Mouse (Mus musculus): ENCODE data around the gene Zmym2. TPM values are rescaled to one million over a fixed set of nuclear protein-coding genes. Genes with fewer than 3 reads are reported as not detected.
"Not testable (repeated sequence)": the region's sequence is repeated elsewhere in the genome, so short reads cannot be mapped to it uniquely, and the experiment has no call there.

Zmym2 gene
- total RNA-seq (2021), result 10 to 100 TPM; 88.1 to 89.6 TPM
- long read RNA-seq, experiment 1, full-length matches to known transcripts, result 4 of 24 reads
- long read RNA-seq, experiment 1, partial matches to known transcripts, result 2 of 24 reads
- long read RNA-seq, experiment 1, other reads (novel, unspliced or antisense), result 18 of 24 reads
- long read RNA-seq, experiment 2, full-length matches to known transcripts, result 2 of 18 reads
- long read RNA-seq, experiment 2, partial matches to known transcripts, result 4 of 18 reads
- long read RNA-seq, experiment 2, other reads (novel, unspliced or antisense), result 12 of 18 reads

DNA sequence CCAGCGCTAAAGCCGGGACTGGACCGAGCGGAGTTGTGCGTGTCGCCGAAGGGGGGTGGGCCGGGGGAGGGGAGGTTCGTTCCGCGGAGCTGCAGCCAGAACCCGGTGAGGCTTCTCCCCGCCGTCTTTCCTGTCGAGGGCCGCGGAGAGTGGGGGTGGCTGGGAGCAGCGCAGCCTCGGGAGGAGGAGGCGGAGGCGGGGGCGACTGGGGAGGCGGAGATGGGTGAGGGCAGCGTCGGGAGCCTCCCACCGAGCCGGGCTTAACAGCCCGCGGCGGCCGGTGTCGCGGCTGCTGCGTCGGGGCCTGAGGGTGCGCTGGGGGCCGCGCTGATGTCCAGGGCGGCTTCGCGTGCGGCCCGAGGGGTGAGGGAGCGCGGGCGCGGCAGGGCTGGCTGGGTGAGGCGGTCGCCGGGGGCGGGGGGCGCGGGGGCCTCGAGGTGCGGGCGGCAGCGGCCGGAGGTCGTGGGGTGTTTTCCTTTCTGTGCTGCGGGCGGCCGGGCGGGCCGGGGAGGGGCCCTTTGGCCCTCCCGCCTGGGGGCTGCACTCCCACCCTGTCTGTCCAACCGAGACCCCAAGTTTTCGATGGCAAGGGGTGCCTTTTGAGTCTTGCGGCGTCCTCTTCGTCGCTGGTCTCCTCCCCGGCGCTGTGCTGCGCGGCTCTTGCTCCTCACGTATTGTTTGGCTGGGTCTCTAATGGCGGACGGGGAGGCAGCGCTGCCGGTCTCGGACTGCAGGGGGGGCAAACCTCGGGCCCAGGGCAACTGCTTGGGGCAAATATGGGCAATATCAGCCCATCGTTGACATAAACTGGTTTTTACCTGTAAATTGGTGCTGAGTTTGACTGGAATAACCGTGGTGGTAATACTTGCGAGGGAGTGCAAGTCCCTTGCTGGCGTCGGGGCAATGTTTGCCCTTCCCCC is at the start of gene Zmym2:
Gene Zmym2, plus strand, starts transcription at position 60 of the 920 bp plus-strand sequence.
- DNase-seq (ENCODE audit: low spot score in 2 of 2), result peak; percentile 50 to 63

DNA sequence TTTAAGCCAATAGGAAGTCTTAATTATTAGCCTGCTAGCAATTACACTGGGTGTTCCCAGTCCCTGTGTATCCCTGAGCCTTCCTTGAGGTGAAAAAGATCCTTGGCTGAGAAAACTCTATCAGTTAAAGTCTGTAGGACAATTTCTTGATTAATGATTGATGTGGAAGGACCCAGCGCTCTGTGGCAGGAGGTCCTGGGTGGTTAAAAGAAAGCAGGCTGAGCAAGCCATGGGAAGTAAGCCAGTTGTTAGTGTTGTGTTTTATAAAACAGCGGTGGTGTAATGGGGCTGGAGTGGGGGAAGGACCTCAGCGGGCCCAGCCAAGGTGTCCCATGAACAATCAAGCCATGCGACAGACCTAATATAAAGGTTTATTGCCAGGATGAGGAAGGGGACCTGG is 42.4 kb upstream of the Zmym2 start:
- no peak for DNase-seq (ENCODE audit: low spot score in 2 of 2)

DNA sequence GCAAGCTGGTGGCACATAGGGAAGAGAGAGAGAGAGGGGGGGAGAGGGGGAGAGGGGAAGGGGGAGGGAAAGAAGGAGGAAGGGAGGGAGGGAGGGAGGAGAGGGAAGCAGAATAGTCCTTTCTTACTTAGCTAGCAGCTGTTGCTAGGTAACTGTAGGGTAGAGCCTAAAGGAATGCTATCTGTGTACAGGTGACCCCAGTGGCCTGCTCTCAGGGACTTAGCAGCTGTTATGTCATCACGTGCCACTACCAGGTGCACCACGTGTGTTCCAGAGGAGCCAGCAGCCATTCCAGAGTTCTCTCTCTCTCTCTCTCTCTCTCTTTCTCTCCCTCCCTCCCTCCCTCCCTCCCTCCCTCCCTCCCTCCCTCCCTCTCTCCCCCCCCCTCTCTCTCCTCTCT is 41.9 kb upstream of the Zmym2 start:
- no peak for DNase-seq (ENCODE audit: low spot score in 2 of 2)

DNA sequence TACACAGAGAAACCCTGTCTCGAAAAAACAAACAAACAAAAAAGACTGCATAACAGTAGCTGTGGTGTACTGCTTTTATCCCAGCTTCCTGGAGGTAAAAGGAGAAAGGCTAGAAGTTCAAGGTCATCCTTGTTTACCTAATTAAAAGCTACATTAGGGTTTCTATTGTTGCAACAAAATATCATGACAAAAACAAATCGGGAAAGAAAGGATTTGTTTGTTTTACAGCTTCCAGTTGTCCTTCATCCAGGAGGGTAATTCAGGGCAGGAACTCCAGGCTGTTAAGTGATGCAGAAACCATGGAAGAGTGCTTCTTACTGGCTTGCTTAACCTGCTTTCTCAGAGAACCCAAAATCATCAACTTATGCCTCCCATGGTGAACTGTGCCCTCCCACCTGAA is 38.1 kb upstream of the Zmym2 start:
- DNase-seq (ENCODE audit: low spot score in 2 of 2), result no peak

DNA sequence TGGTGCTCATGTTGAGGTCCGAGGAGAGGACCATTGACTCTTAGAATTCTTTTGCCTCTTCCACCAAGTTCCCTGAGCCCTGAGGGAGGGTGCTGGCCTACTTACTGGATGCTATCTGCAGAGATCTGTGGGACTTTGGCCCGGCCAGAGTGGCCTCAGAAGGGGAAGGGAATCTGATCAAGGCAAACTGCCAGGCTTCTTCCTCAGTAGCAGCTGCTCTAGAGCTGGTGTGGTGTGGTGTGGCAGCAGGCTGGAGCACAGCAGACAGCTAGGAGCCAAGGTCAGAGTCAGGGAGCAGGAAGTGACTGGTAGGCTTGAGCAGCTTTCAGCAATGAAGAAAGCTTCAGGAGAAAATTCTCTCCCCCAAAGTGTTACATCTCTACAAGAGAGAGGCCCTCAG is 36.8 kb upstream of the Zmym2 start:
- no peak for DNase-seq (ENCODE audit: low spot score in 2 of 2)

DNA sequence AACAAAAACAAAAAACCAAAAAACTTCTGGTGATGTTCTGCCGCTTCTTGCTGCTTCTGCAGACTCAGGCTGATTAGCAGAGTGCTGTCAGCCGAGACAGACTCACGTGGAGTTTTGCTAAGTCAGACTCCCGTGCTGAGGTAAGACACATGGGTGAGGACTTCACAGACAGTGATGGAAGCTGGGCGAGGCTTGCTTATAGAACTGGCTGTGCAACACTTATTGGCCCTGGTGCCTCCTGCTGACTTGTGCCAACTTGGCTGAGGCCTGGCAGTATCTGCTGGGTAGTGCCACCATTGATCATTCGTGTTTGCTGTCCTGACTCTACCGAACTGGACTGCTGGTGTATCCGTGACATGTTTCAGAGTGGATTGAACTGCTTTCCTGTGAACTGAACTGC is 22.4 kb upstream of the Zmym2 start:
- no peak for DNase-seq (ENCODE audit: low spot score in 2 of 2)

DNA sequence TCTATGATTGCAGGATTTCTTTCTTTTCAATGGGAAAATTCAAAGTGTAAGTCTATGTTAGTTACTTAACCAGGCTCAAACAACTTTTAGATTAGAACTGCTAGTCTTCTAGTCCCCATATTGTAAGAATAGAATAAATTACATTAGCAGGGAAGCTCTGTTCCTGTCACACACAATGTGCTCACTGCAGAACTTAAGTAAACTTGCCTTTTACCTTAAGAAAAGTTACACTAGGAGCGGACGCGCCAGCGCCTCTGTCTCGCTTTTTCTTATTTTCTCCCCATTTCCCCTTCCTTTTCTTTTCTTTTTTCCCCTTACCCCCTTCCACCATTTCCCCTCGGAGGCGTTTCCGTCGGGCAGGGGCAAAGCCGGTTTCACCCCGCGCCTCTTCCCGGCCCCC is 21.8 kb upstream of the Zmym2 start:
- DNase-seq (ENCODE audit: low spot score in 2 of 2), result no peak

DNA sequence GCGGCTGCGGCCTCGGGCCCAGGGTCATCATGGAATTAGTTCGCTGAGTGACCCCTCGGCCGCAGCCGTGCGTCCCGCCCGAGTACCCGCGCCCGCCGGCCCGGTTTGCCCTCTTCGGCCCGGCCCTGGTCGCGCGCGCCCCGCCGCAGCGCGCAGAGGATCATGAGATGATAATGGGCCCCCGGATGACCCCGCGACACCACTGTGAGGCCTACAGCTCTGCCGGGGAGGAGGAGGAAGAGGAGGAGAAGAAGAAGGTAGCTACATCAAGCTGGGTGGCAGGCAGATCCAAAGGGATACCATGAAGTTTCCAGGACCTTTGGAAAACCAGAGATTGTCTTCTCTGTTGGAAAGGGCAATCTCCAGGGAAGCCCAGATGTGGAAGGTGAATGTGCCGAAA is 21.3 kb upstream of the Zmym2 start:
- not testable (repeated sequence) for DNase-seq (ENCODE audit: low spot score in 2 of 2)

DNA sequence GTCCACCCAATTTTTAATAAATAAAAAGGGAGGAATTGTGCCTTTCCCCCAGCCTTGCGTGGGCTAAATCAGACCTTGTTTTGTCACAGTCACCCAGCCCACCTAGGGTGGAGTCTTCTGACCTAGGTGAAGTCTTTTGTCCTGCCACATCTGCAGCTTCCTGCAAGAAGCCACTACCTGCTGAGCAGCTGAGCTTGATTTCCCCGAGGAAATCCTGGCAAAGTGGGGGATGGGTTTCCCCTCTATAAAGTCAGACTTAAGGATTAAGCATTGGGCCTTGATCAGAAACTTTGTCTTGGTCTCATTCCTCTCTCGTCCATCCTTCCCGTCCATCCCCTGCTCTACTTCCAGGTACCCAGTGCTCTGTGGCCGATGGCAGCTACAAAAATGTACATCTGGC is 12.9 kb upstream of the Zmym2 start:
- no peak for DNase-seq (ENCODE audit: low spot score in 2 of 2)

DNA sequence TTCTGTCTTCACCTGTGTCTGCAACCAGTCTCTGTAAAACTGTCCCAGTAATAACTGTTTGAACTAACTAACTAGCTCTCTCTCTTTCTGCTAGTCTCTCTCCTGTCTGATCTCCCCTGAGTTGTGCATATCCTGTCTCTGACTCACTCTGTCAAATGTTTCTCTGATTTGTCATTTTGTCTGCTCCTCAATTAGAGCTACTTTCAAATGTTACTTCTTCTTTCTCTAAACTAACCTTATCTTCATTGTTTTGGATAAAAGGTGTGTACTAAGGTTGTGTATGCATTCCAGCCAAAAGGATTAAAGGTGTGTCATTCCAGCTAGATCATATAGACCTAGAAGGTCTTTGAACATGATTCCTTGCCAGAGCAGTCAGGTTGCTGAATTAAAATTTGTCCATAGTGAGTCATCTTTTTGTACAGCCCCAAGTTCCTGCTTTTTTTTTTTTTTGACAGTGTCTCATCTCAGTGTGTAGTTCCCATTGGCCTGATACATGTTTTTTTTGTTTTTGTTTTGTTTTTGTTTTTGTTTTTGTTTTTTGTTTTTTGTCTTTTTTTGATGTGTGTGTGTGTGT is 10.8 kb upstream of the Zmym2 start:
- DNase-seq (ENCODE audit: low spot score in 2 of 2), result no peak

DNA sequence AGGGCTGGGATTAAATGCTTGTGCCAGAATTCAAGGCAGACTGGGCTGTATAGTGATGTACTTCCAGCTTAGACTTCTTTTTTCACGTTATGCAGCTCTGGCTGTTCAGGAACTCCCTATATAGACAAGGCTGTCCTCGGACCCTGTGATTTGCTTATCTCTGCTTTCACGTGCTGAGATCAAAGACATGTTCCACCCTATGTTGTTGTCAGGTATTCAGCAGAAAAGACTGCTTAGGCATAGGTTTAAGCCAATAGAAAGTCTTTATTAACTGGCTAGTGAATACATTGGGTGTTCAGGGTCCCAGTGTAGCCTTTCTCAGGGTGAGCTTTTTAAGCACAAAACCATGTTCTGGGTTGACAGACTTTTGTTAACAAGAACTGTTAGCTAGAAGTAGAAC is 5.2 kb upstream of the Zmym2 start:
- no peak for DNase-seq (ENCODE audit: low spot score in 2 of 2)

DNA sequence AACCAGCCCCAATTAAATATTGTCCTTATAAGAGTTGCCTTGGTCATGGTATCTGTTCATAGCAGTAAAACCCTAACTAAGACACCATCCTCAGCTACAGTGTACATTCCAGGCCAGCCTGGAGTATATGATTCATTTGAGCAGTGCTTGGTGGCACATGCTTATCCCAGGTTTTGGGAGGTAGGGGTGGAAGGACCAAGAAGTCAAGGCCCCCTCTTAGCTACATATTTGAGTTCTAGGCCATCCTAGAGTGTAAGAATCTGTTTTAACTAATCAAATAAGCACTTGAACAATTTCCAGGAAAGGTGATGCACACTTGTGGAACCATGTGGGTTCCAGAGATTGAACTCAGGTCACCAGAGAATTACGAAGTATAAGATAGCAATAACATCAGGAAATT is 3.0 kb upstream of the Zmym2 start:
- no peak for DNase-seq (ENCODE audit: low spot score in 2 of 2)

DNA sequence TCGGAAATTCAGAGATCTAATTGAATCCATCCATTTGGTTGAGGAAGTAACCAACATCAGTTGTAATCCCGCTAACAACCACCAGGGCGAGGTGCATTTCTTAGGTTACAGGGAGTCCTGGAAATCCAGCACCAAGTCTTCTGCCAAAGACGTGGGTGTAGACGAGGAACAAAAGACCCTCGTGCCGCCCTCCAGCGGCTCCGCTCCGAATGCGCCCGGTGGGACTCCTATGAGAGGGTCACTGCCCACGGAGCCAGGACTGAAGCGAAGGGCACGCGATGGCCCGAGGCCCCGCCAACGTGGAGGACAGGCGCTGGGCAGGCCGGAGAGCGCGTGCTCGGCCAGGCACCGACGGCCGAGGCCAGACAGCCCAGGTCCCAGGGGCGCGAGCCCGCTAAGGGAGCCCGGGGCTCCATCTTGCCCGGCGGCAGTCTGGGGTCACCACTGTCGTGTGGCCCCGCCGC is 1.1 kb upstream of the Zmym2 start:
- peak; percentile 51 to 71 for DNase-seq (ENCODE audit: low spot score in 2 of 2)

DNA sequence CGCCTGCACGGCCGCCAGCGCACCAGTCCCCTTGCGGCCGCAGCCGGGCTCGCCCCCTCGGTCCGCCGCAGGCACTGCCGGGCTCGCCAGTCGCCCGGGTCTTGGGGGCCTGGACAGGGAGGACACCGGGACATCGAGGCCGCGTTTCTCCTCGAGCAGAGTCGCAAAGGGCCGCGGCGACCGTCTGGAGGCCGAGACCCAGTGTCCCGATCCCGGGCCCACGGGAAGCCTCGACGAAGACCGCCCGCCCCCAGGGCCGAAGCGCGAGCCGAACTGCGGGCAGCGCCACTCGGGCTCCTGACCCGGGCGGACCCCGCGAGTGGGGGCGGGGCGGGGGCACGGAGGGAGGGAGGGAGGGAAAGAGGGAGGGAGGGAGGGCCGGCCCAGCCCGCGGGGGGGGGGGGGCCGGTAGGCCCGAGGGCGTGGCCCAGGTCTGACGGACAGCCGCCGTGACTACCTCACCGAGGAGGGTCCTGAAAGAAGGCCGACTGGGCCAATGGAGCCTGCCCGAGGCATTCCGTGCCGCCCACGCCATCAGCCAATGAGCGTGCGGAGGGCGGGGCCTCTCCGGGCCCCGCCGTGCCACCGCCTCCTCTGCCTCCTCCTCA is 363 bp upstream of the Zmym2 start:
- DNase-seq (ENCODE audit: low spot score in 2 of 2), result peak; percentile 60 to 62

DNA sequence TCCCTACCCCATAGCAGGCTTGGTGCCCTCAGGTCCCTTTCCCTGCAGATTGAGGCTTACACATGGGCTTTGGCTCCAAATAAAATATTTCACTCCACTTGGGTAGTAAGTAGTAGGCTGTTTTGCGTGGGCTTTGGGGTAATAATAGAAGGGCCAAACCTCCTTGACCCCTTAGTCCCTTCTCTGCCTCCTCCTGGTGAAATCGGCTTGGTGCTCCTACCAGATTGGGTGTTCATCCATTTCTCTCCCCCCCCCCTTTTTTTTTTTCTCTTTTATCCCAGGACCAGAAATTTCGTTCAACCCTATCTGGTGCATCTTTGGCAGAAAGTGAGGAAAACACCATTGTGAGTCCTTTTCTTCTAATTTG is 1.0 kb downstream of the Zmym2 start:
- no peak for DNase-seq (ENCODE audit: low spot score in 2 of 2)

DNA sequence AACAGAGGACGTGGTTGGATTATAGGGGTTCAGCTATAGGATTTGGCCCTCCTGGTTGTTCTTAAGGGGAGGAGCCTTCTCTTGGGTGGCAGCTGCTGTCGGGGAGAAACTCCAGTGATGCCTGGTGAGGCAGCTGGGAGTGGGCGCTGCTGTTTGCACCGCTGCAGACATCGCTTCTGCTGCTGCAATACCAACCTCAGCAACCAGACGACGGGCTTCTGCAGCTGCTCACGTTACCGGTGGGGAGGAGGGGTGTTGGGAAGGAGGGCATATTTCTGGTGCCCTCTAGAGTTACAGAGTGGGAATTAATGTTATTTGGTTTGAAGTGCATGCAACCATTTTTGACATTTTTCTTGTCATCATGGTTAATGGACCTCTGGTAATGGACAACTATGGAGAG is 1.4 kb downstream of the Zmym2 start:
- peak; percentile 58 to 71 for DNase-seq (ENCODE audit: low spot score in 2 of 2)

DNA sequence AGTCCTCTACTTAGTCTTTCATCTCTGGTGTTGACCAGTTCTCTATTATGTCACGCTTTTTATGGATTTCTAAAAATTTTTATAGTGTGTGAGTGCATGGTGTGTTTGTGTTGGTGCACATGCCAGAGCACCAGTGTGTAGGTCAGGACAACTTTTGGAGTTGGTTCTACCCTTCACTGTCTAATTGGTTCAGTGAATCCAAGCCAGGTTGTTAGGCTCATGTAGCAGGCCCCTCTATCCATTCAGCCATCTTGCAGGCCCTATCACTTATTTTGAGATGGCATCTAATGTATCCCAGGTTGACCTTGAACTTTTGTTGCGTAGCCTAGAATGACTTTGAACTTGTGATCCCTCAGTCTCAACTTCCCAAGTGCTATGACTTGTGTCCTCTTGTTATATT is 2.0 kb downstream of the Zmym2 start:
- no peak for DNase-seq (ENCODE audit: low spot score in 2 of 2)

DNA sequence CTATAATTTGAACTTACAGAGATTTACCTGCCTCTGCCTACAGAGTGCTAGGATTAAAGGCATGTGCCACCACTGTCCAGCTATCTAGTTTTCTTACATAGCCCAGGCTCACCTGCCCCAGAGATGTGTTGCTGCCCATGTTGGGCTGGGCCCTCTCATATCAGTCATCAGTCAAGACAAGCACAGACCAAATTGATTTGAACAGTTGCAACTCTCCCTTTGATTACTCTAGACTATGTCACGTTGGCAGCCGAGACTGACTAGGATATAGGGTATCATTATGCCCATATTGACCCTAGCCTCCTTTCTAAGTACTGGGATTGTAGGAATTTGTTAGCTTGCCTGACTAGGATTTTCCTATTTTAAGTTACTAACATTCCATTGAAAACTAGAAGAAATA is 8.0 kb downstream of the Zmym2 start:
- DNase-seq (ENCODE audit: low spot score in 2 of 2), result no peak

DNA sequence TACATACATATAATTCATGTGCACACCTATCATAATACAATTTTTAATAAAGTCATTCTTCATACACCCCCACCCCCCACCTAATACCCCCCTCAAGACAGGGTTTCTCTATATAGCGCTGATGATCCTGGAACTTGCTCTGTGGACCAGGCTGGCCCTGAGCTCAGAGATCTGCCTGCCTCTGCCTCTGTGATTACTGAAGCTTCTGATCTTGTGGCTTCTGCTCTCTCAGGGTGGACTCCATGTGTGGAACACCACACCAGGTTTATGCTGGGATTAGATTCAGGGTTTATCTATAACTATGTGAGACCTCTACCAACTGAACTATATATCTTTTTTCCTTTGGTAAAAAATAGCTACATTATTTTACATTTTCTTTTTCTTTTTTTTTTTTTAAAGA is 10.1 kb downstream of the Zmym2 start:
- DNase-seq (ENCODE audit: low spot score in 2 of 2), result no peak

DNA sequence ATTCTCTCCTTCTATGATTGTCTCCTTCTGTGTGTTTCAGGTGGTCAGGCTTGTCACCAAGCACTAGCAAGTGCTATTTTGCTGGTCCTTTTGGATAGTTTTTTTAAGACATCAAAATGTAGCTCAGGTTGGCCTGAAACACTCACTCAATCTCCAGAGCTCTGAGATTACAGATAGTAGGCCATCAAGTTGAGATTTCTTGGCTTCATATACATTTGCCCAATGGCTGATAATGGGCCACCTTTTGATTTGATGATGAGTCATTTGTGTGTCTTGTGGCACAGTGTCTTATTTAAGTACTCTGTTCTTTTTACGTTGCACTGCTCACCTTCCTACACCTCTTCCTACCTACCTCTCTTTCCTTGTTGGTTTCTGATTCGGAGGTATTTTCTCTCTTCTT is 11.0 kb downstream of the Zmym2 start:
- DNase-seq (ENCODE audit: low spot score in 2 of 2), result no peak

DNA sequence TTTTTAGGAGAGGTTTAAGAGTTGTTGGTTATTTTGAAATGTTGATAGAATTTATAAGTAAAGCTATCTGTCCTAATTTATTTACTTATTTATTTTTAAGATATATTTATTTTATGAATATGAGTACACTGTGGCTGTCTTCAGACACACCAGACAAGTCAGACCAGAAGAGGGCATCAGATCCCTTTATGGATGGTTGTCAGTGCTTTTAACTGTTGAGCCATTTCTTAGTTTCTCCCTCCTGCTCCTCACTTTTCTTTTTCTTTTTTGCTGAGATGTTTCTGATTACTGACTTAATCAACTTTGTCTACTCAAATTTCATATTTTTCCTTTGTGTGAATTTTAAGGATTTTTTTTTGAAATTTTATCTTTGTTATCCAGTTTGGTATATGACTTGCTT is 13.2 kb downstream of the Zmym2 start:
- no peak for DNase-seq (ENCODE audit: low spot score in 2 of 2)

DNA sequence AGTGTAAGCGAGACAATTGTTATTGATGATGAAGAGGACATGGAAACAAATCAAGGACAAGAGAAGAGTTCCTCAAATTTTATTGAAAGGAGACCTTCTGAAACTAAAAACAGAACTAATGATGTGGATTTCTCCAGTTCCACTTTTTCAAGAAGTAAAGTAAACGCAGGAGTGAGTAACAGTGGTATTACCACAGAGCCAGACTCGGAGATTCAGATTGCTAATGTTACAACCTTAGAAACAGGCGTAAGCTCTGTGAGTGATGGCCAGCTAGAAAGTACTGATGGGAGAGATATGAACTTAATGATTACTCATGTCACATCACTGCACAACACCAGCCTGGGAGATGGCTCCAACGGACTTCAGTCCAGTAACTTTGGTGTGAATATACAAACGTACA is 16.6 kb downstream of the Zmym2 start:
- DNase-seq (ENCODE audit: low spot score in 2 of 2), result no peak

Measured in left cerebral cortex, adult 18-20 months (tissue).